ENCODE assay signal across 29 mouse cellular contexts in the genomic region with DNA sequence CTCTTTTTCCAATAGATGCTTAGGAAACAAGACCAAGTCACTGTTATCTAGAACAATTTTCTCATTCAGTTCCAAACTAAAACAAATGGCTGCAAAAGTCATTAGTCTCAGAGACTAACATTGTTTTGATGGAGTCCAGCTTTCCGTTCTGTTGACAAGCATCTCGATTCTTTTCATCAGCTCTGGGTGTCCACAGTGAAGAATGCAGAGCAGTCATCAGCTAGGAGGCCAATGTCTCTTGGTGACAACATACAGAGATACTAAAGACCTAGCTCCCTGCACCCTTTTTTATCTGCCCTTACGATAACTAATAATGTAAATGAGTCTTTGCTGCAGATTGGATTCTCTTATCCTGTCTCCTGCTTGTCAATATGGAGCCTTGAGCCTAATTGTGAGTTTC.
DNase-seq lines count a peak whose midpoint lies in the region; ATAC-seq and TF ChIP-seq lines count a peak whose summit lies in the region.
"Had no signal": no experiment of that assay in that cellular context is flagged by ENCODE, and none has a peak within 500 bp of the region (broad histone marks: within the 10 kb centered on the region; RNA-seq: fewer than 3 reads in every experiment).

No protein-coding gene starts in this region.

- H3K4me1 ChIP-seq in heart, embryonic 11.5 days (ENCODE audit: control insufficient read depth, insufficient read depth, low read length) = peaks cover 24% of the 10 kb centered on the region
- H3K4me1 ChIP-seq in heart, adult 2 months (ENCODE audit: control insufficient read depth, insufficient read depth, low read length) = peaks cover 1% of the 10 kb centered on the region; the same call in 1 of the 2 replicates
- H3K4me1 ChIP-seq in hindbrain, embryonic 13.5 days (replicated peaks) = peaks cover 51% of the 10 kb centered on the region
- peaks cover 31% of the 10 kb centered on the region; the same call in 1 of the 2 replicates for H3K4me1 ChIP-seq in hindbrain, embryonic 14.5 days (replicated peaks; ENCODE audit: control insufficient read depth, insufficient read depth, low read length)
- H3K4me1 ChIP-seq in heart, embryonic 16.5 days (ENCODE audit: control insufficient read depth, insufficient read depth, low read length) = peaks cover 18% of the 10 kb centered on the region
- H3K4me1 ChIP-seq in olfactory bulb, adult 2 months (ENCODE audit: control insufficient read depth, insufficient read depth, low read length) = peaks cover 16% of the 10 kb centered on the region
- H3K4me1 ChIP-seq: liver, embryonic 12.5 days had no signal

- DNase-seq in heart, adult 2 months = no peak
- DNase-seq in hindbrain, embryonic 14.5 days (ENCODE audit: low spot score) = no peak
- no peak for DNase-seq in c-Kit-positive CD71-positive TER-119-positive erythroid progenitor cells, embryonic 14.5 days (ENCODE audit: low spot score)
- DNase-seq: adrenal gland, adult 2 months; adrenal gland, postnatal 36 days; cerebellum, adult 2 months; cerebellum, postnatal 14 days; gastrocnemius, postnatal 14 days; kidney, adult 9 months; kidney, postnatal 10 days; layer of hippocampus, postnatal 36 days; left cerebral cortex, postnatal 4 days; liver, postnatal 0 days; lung, postnatal 36 days; thymus, postnatal 14 days had no signal

- no peak for TF ChIP-seq POLR2A in heart, adult 2 months (IDR thresholded peaks at IDR 0.05; ENCODE audit: insufficient read depth, low read depth, low read length)
- TF ChIP-seq POLR2A in olfactory bulb, adult 2 months (IDR thresholded peaks at IDR 0.05; ENCODE audit: insufficient read depth, low read depth, low read length) = no peak

- H3K27ac ChIP-seq in heart, embryonic 11.5 days (ENCODE audit: low read depth, low read length) = no peak overlapping the region; the same call in 1 of the 2 replicates
- no peak overlapping the region for H3K27ac ChIP-seq in heart, adult 2 months
- peak overlapping the region; percentile 48; the same call in 1 of the 2 replicates for H3K27ac ChIP-seq in hindbrain, embryonic 13.5 days
- no peak overlapping the region; the same call in 1 of the 2 replicates for H3K27ac ChIP-seq in hindbrain, embryonic 14.5 days
- H3K27ac ChIP-seq in heart, embryonic 16.5 days (ENCODE audit: low read length) = no peak overlapping the region; the same call in 1 of the 2 replicates
- H3K27ac ChIP-seq in olfactory bulb, adult 2 months (ENCODE audit: insufficient read depth, low read depth, low read length) = 0 out of 2 replicates have a peak overlapping the region, but pooled peaks have one; percentile 27
- H3K27ac ChIP-seq: embryonic facial prominence, embryonic 10.5 days; embryonic facial prominence, embryonic 15.5 days; hindbrain, postnatal 0 days; liver, embryonic 12.5 days; stomach, embryonic 15.5 days had no signal

- 15% methylated on average over 3 of the region's 3 CpGs for WGBS in heart, embryonic 11.5 days (ENCODE audit: insufficient replicate concordance)
- WGBS in heart, adult 2 months = 39% methylated on average over 3 of the region's 3 CpGs
- WGBS in hindbrain, embryonic 13.5 days = 67% methylated on average over 3 of the region's 3 CpGs
- whole genome bisulfite sequencing in hindbrain, embryonic 14.5 days = 55% methylated on average over 3 of the region's 3 CpGs
- 24% methylated on average over 3 of the region's 3 CpGs for WGBS in heart, embryonic 16.5 days
- WGBS in olfactory bulb, adult 2 months = 39% methylated on average over 3 of the region's 3 CpGs

- H3K36me3 ChIP-seq in heart, embryonic 11.5 days (ENCODE audit: control insufficient read depth, insufficient read depth, low read length) = no peaks in the 10 kb centered on the region
- no peaks in the 10 kb centered on the region for H3K36me3 ChIP-seq in heart, adult 2 months (ENCODE audit: control insufficient read depth, insufficient read depth, low read length)
- no peaks in the 10 kb centered on the region for H3K36me3 ChIP-seq in hindbrain, embryonic 13.5 days
- 0 out of 2 replicates have a peak, but pooled peaks cover 10% of the 10 kb centered on the region for H3K36me3 ChIP-seq in hindbrain, embryonic 14.5 days (replicated peaks; ENCODE audit: control insufficient read depth, insufficient read depth)
- no peaks in the 10 kb centered on the region for H3K36me3 ChIP-seq in heart, embryonic 16.5 days (ENCODE audit: control insufficient read depth, insufficient read depth)
- H3K36me3 ChIP-seq: embryonic facial prominence, embryonic 15.5 days; liver, embryonic 12.5 days; stomach, embryonic 15.5 days had no signal

- H3K4me3 ChIP-seq in heart, embryonic 11.5 days (ENCODE audit: low read depth, low read length) = no peak overlapping the region
- H3K4me3 ChIP-seq in heart, adult 2 months = no peak overlapping the region
- no peak overlapping the region for H3K4me3 ChIP-seq in hindbrain, embryonic 13.5 days
- H3K4me3 ChIP-seq in hindbrain, embryonic 14.5 days (replicated peaks; ENCODE audit: low read length) = no peak overlapping the region
- H3K4me3 ChIP-seq in heart, embryonic 16.5 days (ENCODE audit: low read length) = no peak overlapping the region
- no peak overlapping the region for H3K4me3 ChIP-seq in olfactory bulb, adult 2 months (ENCODE audit: insufficient read depth, low read depth, low read length)
- H3K4me3 ChIP-seq: embryonic facial prominence, embryonic 10.5 days; embryonic facial prominence, embryonic 15.5 days; forebrain, embryonic 13.5 days; liver, embryonic 12.5 days; stomach, embryonic 15.5 days had no signal

- TF ChIP-seq EP300 in heart, adult 2 months (IDR thresholded peaks at IDR 0.05; ENCODE audit: insufficient read depth, low read depth, low read length) = no peak

- peak overlapping the region; percentile 49 for H3K4me2 ChIP-seq in heart, embryonic 11.5 days
- no peak overlapping the region for H3K4me2 ChIP-seq in hindbrain, embryonic 13.5 days
- no peak overlapping the region for H3K4me2 ChIP-seq in hindbrain, embryonic 14.5 days (replicated peaks)
- H3K4me2 ChIP-seq in heart, embryonic 16.5 days (ENCODE audit: low read depth, low read length) = no peak overlapping the region; the same call in 1 of the 2 replicates
- H3K4me2 ChIP-seq: embryonic facial prominence, embryonic 15.5 days; forebrain, embryonic 13.5 days; liver, embryonic 12.5 days; midbrain, embryonic 11.5 days; stomach, embryonic 15.5 days had no signal

- H3K27me3 ChIP-seq in heart, embryonic 11.5 days (ENCODE audit: control insufficient read depth, insufficient read depth, low read length) = no peaks in the 10 kb centered on the region
- no peaks in the 10 kb centered on the region for H3K27me3 ChIP-seq in heart, adult 2 months (ENCODE audit: control insufficient read depth, insufficient read depth, low read length)
- H3K27me3 ChIP-seq in hindbrain, embryonic 13.5 days = no peaks in the 10 kb centered on the region
- no peaks in the 10 kb centered on the region for H3K27me3 ChIP-seq in hindbrain, embryonic 14.5 days (ENCODE audit: control insufficient read depth, insufficient read depth, low read length)
- H3K27me3 ChIP-seq in heart, embryonic 16.5 days (ENCODE audit: control insufficient read depth, insufficient read depth, low read length) = no peaks in the 10 kb centered on the region
- H3K27me3 ChIP-seq: embryonic facial prominence, embryonic 15.5 days; forebrain, embryonic 13.5 days; liver, embryonic 12.5 days; stomach, embryonic 15.5 days had no signal

- no peaks in the 10 kb centered on the region for H3K79me2 ChIP-seq in heart, adult 2 months (replicated peaks; ENCODE audit: control insufficient read depth, insufficient read depth, low read length)

- no peak for ATAC-seq in heart, embryonic 11.5 days (replicated peaks; ENCODE audit: insufficient number of reproducible peaks, low FRiP score, low TSS enrichment)
- no peak for ATAC-seq in hindbrain, embryonic 13.5 days (ENCODE audit: low FRiP score)
- ATAC-seq in hindbrain, embryonic 14.5 days (ENCODE audit: low FRiP score) = no peak
- ATAC-seq in heart, embryonic 16.5 days (replicated peaks; ENCODE audit: extremely low read depth, insufficient read depth, low FRiP score) = peak; percentile 80
- ATAC-seq: activated CD4-positive, CD25-positive, alpha-beta regulatory T cell, adult 4 months; forebrain, embryonic 13.5 days; hindbrain, postnatal 0 days; intestine, postnatal 0 days; liver, embryonic 12.5 days; liver, postnatal 0 days; midbrain, embryonic 16.5 days had no signal

- no peaks in the 10 kb centered on the region for H3K9me3 ChIP-seq in heart, embryonic 11.5 days (replicated peaks; ENCODE audit: control insufficient read depth, low read length)
- H3K9me3 ChIP-seq in hindbrain, embryonic 13.5 days = no peaks in the 10 kb centered on the region
- no peaks in the 10 kb centered on the region for H3K9me3 ChIP-seq in hindbrain, embryonic 14.5 days (ENCODE audit: control insufficient read depth, low read length)
- H3K9me3 ChIP-seq in heart, embryonic 16.5 days (replicated peaks; ENCODE audit: control insufficient read depth, low read length) = no peaks in the 10 kb centered on the region
- H3K9me3 ChIP-seq: embryonic facial prominence, embryonic 10.5 days; embryonic facial prominence, embryonic 15.5 days; forebrain, embryonic 13.5 days; liver, embryonic 12.5 days; stomach, embryonic 15.5 days had no signal

- intact Hi-C loops in heart, adult 2 months (cut with DNase I) = no loop called here

- no peak for TF ChIP-seq CTCF in heart, adult 2 months (IDR thresholded peaks at IDR 0.05)
- no peak for TF ChIP-seq CTCF in olfactory bulb, adult 2 months (IDR thresholded peaks at IDR 0.05; ENCODE audit: insufficient read depth, low read depth, low read length)

- H3K9ac ChIP-seq in heart, embryonic 11.5 days (ENCODE audit: low read depth, low read length) = no peak overlapping the region
- no peak overlapping the region for H3K9ac ChIP-seq in heart, adult 2 months (ENCODE audit: low read depth, low read length)
- no peak overlapping the region for H3K9ac ChIP-seq in hindbrain, embryonic 13.5 days
- no peak overlapping the region for H3K9ac ChIP-seq in hindbrain, embryonic 14.5 days
- no peak overlapping the region for H3K9ac ChIP-seq in heart, embryonic 16.5 days (ENCODE audit: low read length)
- H3K9ac ChIP-seq: embryonic facial prominence, embryonic 15.5 days; forebrain, embryonic 13.5 days; liver, embryonic 12.5 days; liver, postnatal 0 days; stomach, embryonic 15.5 days had no signal

Comparison
In these comparisons a context has a peak if more than half of its experiments do, and no peak if none do; other contexts are left out.
1. H3K27ac ChIP-seq: peak in hindbrain, embryonic 13.5 days (single experiment) and olfactory bulb, adult 2 months (single experiment); none in heart, embryonic 11.5 days (single experiment), heart, adult 2 months (single experiment), hindbrain, embryonic 14.5 days (single experiment) and heart, embryonic 16.5 days (single experiment).